Mouse (Mus musculus): Measurements from ENCODE around the gene Kcnd3. TPM values are rescaled to one million over a fixed set of nuclear protein-coding genes. Genes with fewer than 3 reads are reported as not detected.

The Kcnd3 gene
- polyA plus RNA-seq, 1 experiment from 2014 or later, result 0.51 TPM

- Histone ChIP-seq H3K9me3 (no peaks in the 10 kb centered on the region), H3K4me3 (no peak overlapping the region), H3K9ac (no peak overlapping the region), H3K36me3 (no peaks in the 10 kb centered on the region), H3K27ac (no peak overlapping the region), H3K4me1 (no peaks in the 10 kb centered on the region), H3K4me2 (no peak overlapping the region), H3K27me3 (no peaks in the 10 kb centered on the region)
- ATAC-seq (ENCODE audit: insufficient number of reproducible peaks, low FRiP score, low TSS enrichment, low read depth), result no peak
- 81% methylated on average over 1 of the region's 1 CpGs for WGBS
These were observed 20.4 kb downstream of the Kcnd3 start for GRCm38 (mm10) chr3:105472564-105472963.

DNA sequence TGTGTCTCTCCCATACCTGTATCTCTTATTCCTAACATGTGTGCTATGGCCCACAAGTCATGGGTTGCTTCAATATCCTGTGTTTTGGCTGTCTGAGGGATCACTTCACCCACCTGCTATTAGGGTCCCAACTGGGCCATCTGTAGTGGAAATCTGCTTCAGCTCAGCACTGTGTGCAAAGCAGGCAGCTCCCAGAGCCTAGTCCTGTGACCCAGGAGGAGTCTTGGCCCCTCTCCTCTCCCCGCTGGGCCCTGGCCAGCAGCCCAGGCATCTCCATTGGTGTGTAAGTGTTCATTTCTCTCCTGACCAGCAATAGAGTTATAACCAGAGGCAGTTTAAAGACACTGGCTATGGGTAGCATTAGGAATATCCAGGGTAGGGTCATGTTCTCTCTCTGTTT, 24.3 kb downstream of the Kcnd3 start:
- no peaks in the 10 kb centered on the region for H3K4me1 ChIP-seq
- no peaks in the 10 kb centered on the region for H3K36me3 ChIP-seq
- no peaks in the 10 kb centered on the region for H3K27me3 ChIP-seq
- H3K9me3 ChIP-seq, result no peaks in the 10 kb centered on the region
- H3K27ac ChIP-seq, result no peak overlapping the region
- no peak overlapping the region for H3K4me2 ChIP-seq
- no peak overlapping the region for H3K4me3 ChIP-seq
- no peak overlapping the region for H3K9ac ChIP-seq
- ATAC-seq (ENCODE audit: insufficient number of reproducible peaks, low FRiP score, low TSS enrichment, low read depth), result no peak
- 78% methylated on average over 1 of the region's 1 CpGs for WGBS

- WGBS, result 85% methylated on average over 4 of the region's 4 CpGs
These were observed 26.7 kb downstream of the Kcnd3 start for GRCm38 (mm10) chr3:105478876-105479275.

DNA sequence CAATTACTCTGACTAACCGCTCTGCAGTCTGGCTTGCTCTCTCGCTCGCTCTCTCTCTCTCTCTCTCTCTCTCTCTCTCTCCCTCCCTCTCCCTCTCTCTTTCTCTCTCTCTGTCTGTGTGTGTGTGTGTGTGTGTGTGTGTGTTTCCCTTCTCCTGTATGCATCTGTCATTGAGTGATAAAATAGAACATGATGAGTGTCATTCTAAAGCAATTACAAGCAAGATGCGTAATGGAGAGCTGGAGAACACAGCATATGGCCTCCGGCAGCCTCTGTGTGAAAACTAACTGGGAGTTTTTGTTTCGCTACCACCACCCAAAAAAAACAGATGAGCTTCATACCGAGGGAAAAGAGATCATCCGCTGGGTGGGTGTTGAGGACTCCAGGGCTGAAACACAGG, 29.3 kb downstream of the Kcnd3 start:
- no peak for ATAC-seq (ENCODE audit: insufficient number of reproducible peaks, low FRiP score, low TSS enrichment, low read depth)
- Histone ChIP-seq H3K27me3 (peaks cover 7% of the 10 kb centered on the region), H3K27ac (no peak overlapping the region), H3K9ac (no peak overlapping the region), H3K4me1 (no peaks in the 10 kb centered on the region), H3K36me3 (no peaks in the 10 kb centered on the region), H3K4me2 (no peak overlapping the region), H3K4me3 (no peak overlapping the region), H3K9me3 (no peaks in the 10 kb centered on the region)
- WGBS, result 70% methylated on average over 8 of the region's 8 CpGs

More at GRCm38 (mm10) chr3:105478876-105479275, 26.7 kb downstream of the Kcnd3 start:
- Histone ChIP-seq H3K27ac (no peak overlapping the region), H3K4me1 (no peaks in the 10 kb centered on the region), H3K4me2 (no peak overlapping the region), H3K36me3 (no peaks in the 10 kb centered on the region), H3K4me3 (no peak overlapping the region), H3K9me3 (no peaks in the 10 kb centered on the region), H3K27me3 (no peaks in the 10 kb centered on the region), H3K9ac (no peak overlapping the region)
- ATAC-seq (ENCODE audit: insufficient number of reproducible peaks, low FRiP score, low TSS enrichment, low read depth), result no peak

- 57% methylated on average over 13 of the region's 13 CpGs for WGBS
- H3K36me3 ChIP-seq, result no peaks in the 10 kb centered on the region
- no peak for ATAC-seq (ENCODE audit: insufficient number of reproducible peaks, low FRiP score, low TSS enrichment, low read depth)
- H3K4me1 ChIP-seq, result no peaks in the 10 kb centered on the region
- no peak overlapping the region for H3K27ac ChIP-seq
- no peak overlapping the region for H3K4me2 ChIP-seq
- H3K9ac ChIP-seq, result no peak overlapping the region
- H3K27me3 ChIP-seq, result peaks cover 7% of the 10 kb centered on the region
- H3K9me3 ChIP-seq, result no peaks in the 10 kb centered on the region
- no peak overlapping the region for H3K4me3 ChIP-seq
These were observed 31.5 kb downstream of the Kcnd3 start for GRCm38 (mm10) chr3:105483651-105484052.

DNA sequence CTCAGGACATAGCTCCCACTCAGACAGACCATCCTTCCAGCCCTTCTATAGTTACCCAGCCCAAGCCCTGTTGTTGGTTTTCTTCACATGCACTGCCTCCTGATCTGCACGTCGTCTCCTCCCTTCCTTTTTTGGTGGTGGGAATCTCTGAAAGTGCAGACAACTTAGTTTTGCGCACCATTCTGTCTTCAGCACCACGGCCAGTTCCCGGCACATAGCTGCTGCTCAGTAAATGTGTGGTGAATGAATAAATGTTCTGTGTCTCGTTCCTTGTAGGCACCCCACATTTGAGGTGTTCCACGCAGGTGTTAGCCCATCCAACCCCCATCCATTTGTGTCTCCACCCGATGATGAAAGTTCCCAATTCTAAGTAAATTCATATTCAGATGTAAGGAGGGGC, 35.0 kb downstream of the Kcnd3 start:
- Histone ChIP-seq H3K27ac (no peak overlapping the region), H3K4me1 (no peaks in the 10 kb centered on the region), H3K36me3 (no peaks in the 10 kb centered on the region), H3K9me3 (no peaks in the 10 kb centered on the region), H3K4me3 (no peak overlapping the region), H3K4me2 (no peak overlapping the region), H3K27me3 (peaks cover 7% of the 10 kb centered on the region), H3K9ac (no peak overlapping the region)
- no peak for ATAC-seq (ENCODE audit: insufficient number of reproducible peaks, low FRiP score, low TSS enrichment, low read depth)
- WGBS, result 36% methylated on average over 8 of the region's 8 CpGs

- 23% methylated on average over 4 of the region's 4 CpGs for WGBS
- peaks cover 11% of the 10 kb centered on the region for H3K27me3 ChIP-seq
- no peak for ATAC-seq (ENCODE audit: insufficient number of reproducible peaks, low FRiP score, low TSS enrichment, low read depth)
These were observed 37.5 kb downstream of the Kcnd3 start for GRCm38 (mm10) chr3:105489607-105490006.

DNA sequence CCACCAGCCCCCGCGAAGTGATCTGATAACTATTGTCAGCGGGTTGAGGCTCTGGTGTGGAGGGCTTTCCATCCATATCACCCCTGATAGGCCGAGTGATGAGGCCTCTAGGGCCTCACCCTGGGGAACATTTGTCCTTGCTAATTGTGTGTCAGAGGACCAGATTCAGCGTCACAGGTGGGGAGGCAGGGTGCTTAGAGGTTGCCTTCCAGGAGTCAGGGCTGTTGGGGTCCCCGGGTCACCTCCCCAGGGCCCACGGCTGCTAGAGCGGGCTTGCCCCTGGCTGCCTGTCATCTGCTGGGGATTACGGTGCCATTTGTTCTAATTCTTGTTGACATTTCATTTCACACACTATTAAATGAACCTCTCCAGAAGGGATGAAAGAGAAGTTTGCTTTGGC, 42.8 kb downstream of the Kcnd3 start:
- ATAC-seq (ENCODE audit: insufficient number of reproducible peaks, low FRiP score, low TSS enrichment, low read depth), result no peak
- Histone ChIP-seq H3K4me2 (no peak overlapping the region), H3K9me3 (no peaks in the 10 kb centered on the region), H3K27me3 (peaks cover 4% of the 10 kb centered on the region; the same call in 1 of the 2 replicates), H3K27ac (no peak overlapping the region), H3K4me1 (no peaks in the 10 kb centered on the region), H3K36me3 (no peaks in the 10 kb centered on the region), H3K9ac (no peak overlapping the region), H3K4me3 (no peak overlapping the region)
- WGBS, result 22% methylated on average over 9 of the region's 9 CpGs

More at GRCm38 (mm10) chr3:105489607-105490006, 37.5 kb downstream of the Kcnd3 start:
- Histone ChIP-seq H3K4me1 (no peaks in the 10 kb centered on the region), H3K27ac (no peak overlapping the region), H3K36me3 (no peaks in the 10 kb centered on the region), H3K9me3 (no peaks in the 10 kb centered on the region), H3K4me2 (no peak overlapping the region), H3K9ac (no peak overlapping the region), H3K4me3 (no peak overlapping the region)

GRCm38 (mm10) chr3:105496216-105496615, 44.1 kb downstream of the Kcnd3 start:
- no peaks in the 10 kb centered on the region for H3K4me1 ChIP-seq
- H3K4me2 ChIP-seq, result no peak overlapping the region
- no peak for ATAC-seq (ENCODE audit: insufficient number of reproducible peaks, low FRiP score, low TSS enrichment, low read depth)
- no peak overlapping the region for H3K4me3 ChIP-seq
- H3K9ac ChIP-seq, result no peak overlapping the region
- H3K9me3 ChIP-seq, result no peaks in the 10 kb centered on the region
- H3K27me3 ChIP-seq, result peaks cover 4% of the 10 kb centered on the region; the same call in 1 of the 2 replicates
- H3K27ac ChIP-seq, result no peak overlapping the region
- WGBS, result 78% methylated on average over 7 of the region's 7 CpGs
- no peaks in the 10 kb centered on the region for H3K36me3 ChIP-seq

GRCm38 (mm10) chr3:105496935-105497334, 44.8 kb downstream of the Kcnd3 start:
- Histone ChIP-seq H3K9me3 (no peaks in the 10 kb centered on the region), H3K36me3 (no peaks in the 10 kb centered on the region), H3K4me3 (no peak overlapping the region), H3K9ac (no peak overlapping the region), H3K27ac (no peak overlapping the region), H3K4me2 (no peak overlapping the region), H3K4me1 (no peaks in the 10 kb centered on the region), H3K27me3 (peaks cover 4% of the 10 kb centered on the region; the same call in 1 of the 2 replicates)
- 86% methylated on average over 5 of the region's 5 CpGs for WGBS
- no peak for ATAC-seq (ENCODE audit: insufficient number of reproducible peaks, low FRiP score, low TSS enrichment, low read depth)

DNA sequence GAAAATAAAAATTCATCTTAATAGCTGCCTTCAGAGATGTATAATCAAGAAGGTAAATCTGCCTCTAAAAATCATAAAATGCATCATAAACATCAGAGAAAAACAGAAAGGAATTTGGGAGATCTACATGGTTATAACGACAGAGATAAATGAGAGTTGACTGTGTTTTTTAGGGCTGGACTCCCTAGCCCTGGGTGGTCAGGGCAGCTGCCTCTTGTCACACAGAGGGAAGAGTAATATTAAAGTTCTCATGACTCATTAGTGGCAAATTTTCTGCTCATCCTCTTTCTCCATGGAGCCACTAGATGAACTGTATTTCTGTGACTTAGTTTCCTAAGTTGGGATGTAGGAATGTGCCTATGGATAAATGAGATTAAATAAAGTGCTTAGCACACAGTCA, 48.9 kb downstream of the Kcnd3 start:
- Histone ChIP-seq H3K27me3 (no peaks in the 10 kb centered on the region), H3K4me2 (no peak overlapping the region), H3K36me3 (no peaks in the 10 kb centered on the region), H3K4me3 (no peak overlapping the region), H3K27ac (no peak overlapping the region), H3K9me3 (no peaks in the 10 kb centered on the region), H3K4me1 (no peaks in the 10 kb centered on the region), H3K9ac (no peak overlapping the region)
- no peak for ATAC-seq (ENCODE audit: insufficient number of reproducible peaks, low FRiP score, low TSS enrichment, low read depth)
- 63% methylated on average over 1 of the region's 1 CpGs for WGBS

GRCm38 (mm10) chr3:105504272-105504671, 52.1 kb downstream of the Kcnd3 start:
- Histone ChIP-seq H3K36me3 (no peaks in the 10 kb centered on the region), H3K4me3 (no peak overlapping the region), H3K27me3 (no peaks in the 10 kb centered on the region), H3K4me1 (no peaks in the 10 kb centered on the region), H3K27ac (no peak overlapping the region), H3K9ac (no peak overlapping the region), H3K9me3 (no peaks in the 10 kb centered on the region), H3K4me2 (no peak overlapping the region)
- no peak for ATAC-seq (ENCODE audit: insufficient number of reproducible peaks, low FRiP score, low TSS enrichment, low read depth)
- 78% methylated on average over 3 of the region's 3 CpGs for WGBS

DNA sequence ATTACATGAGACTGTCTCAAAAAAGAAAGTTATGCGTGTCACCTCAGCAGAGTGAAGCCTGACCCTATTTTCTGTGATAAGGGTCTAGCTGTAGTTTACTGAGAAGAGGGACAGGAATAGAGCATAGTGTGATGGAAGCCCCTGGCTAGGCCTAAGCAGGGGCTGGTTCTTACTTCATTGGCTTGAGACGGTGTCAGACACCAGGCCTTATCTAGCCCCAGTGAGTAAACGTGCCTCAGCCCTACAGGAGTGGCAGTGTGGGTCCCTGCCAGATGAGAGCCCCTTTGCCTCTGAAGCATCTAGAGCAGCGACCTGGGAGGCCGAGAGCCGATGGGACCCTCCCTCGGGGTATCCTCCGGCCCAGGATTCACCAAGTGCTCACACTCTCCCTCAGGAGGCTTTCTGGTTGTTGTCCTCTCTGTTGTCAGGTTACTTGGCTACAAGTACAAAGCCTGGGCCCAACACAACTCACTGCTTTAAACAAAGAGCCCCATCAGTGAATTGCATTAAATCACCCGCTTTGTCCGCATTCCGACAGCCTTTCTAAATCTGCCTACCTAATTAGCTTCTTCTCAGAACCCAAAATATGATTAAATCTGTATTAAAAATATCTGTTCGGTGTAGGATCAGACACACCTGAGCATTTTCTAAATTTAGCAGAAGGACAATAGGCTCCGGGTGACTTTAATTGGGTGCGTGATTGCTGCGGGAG, 53.2 kb downstream of the Kcnd3 start:
- WGBS, result 69% methylated on average over 15 of the region's 15 CpGs
- Histone ChIP-seq H3K4me3 (no peak overlapping the region), H3K9me3 (no peaks in the 10 kb centered on the region), H3K27ac (no peak overlapping the region), H3K4me2 (no peak overlapping the region), H3K27me3 (no peaks in the 10 kb centered on the region), H3K9ac (no peak overlapping the region), H3K36me3 (no peaks in the 10 kb centered on the region), H3K4me1 (no peaks in the 10 kb centered on the region)
- no peak for ATAC-seq (ENCODE audit: insufficient number of reproducible peaks, low FRiP score, low TSS enrichment, low read depth)
